Mouse (Mus musculus): ENCODE results near the gene Chchd4.

Chchd4 gene

GRCm38 (mm10) chr6:91472868-91473804, at the start of gene Chchd4, which contains the start of gene Tmem43:
Gene Chchd4, minus strand, starts transcription at chr6:91473546.
Gene Tmem43, plus strand, starts transcription at chr6:91473703.
- peak; percentile 98 for DNase-seq (ENCODE audit: low read depth, low spot score)

DNA sequence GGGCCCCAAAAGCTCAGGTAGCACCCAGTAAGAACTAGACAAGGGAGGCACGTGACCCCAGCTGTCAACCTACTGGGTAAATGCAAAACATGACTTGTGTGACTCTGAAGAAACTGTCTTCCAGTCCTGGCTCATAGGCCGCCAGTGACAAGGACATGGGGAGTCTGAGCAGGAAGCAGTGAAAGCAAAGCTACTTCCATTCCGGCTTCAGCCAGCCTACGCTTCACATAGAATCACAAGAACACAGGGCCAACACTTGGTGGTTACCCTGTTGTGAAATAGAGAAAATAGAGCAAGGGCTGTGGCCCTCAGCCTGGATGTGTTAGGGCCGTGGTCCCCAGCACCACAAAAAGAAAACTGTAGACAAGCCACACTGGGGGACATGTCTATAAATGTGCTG, 49.5 kb upstream of the Chchd4 start:
- DNase-seq (ENCODE audit: low read depth, low spot score): no peak

DNA sequence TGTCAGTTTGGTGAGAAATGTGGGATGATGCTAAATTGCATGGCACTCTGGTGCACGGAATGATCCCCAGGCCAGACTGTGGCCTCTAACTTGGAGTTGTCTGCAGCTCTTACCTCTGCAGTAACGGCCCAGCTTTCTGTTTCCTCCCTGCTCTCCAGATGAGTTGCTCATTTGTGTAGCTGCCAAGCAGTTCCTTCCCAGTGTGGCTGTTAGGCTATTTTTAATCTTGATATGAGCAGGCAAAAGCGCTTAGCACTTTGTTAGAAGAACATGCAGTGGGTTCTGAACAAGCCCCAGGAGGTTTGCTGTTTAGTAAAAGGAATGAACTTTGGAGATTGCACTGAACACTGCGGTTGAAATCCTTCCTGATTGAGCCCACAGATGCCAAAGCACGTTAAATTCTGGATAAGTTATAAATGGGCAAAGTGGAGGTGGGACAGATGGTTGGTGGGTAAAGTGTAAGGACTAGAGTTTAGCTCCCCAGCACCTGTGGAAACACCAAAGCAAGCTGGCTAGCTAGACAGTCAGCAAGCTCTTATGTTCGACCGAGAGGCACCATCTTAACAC, 45.2 kb upstream of the Chchd4 start:
- DNase-seq (ENCODE audit: low read depth, low spot score): no peak

DNA sequence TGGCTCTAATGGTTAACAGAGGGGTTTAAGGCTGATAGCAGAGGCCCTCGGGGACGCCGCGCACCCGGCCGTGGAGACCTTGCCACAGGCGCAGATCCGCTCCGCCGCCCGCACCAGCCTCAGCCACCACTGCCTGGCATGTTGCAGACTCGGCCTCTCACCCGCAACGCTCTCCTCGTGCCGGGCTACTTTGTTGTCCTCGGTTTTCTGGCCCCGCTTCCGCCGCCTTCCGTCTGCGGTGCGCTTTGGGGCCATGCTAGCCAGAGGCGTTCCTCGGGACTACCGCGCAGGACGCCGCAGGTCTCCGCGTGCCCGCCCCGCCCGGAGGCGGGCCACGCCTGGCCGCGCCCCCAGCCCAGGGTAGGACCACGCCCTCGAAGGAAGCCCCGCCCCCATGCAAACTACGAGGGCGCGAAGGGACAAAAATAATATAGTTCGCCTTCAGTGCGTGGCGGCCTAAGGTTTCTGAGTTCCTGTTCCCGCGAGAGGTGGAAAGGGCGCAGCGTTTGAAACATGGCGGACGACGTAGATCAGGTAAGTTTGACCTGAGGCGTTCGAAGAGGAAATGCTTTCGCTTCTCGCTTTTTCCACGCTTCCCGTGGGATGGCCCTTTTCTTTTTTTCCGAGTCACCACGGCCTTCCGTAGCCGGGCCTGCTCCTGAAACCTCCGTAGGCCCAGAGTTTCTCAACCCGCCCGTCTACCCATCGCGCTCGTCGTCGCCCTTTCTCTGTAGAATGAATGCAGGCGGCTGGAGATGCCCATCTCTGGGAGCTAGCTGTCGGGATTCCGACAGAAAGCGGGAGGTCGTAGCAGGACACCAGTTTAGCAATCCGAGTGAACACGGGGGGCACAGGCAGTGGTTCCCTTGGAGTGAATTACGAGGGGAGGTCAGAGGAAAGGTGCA, 42.5 kb upstream of the Chchd4 start, which contains the start of the genes Xpc and Lsm3:
TSS of gene Xpc (minus strand) at position 344 of the 905 bp plus-strand sequence.
TSS of gene Lsm3 (plus strand) at position 384 of the 905 bp plus-strand sequence.
- DNase-seq (ENCODE audit: low read depth, low spot score): peak; percentile 98

GRCm38 (mm10) chr6:91514737-91515362, 41.5 kb upstream of the Chchd4 start:
- DNase-seq (ENCODE audit: low read depth, low spot score): peak; percentile 37

DNA sequence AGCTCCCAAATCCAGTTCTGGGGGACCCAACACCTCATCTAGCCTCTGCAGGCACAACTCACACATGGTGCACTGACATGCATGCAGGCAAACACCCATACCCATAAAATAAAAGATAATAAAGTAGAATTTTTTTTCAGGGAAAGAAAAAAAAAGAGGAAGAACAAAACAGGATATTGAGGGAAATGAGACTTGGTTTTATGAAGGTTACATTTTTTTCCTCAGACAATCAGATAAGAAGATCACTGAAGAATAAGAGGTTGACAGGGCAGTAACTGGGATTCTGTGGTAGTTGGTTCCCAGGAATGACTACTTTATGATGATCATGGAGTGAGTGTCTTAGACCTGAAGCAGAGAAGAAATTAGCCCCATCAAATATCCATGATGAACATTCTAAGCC, 40.8 kb upstream of the Chchd4 start:
- DNase-seq (ENCODE audit: low read depth, low spot score): no peak

- DNase-seq (ENCODE audit: low read depth, low spot score): peak; percentile 40
Measured at GRCm38 (mm10) chr6:91510211-91510610, 36.9 kb upstream of the Chchd4 start.

DNA sequence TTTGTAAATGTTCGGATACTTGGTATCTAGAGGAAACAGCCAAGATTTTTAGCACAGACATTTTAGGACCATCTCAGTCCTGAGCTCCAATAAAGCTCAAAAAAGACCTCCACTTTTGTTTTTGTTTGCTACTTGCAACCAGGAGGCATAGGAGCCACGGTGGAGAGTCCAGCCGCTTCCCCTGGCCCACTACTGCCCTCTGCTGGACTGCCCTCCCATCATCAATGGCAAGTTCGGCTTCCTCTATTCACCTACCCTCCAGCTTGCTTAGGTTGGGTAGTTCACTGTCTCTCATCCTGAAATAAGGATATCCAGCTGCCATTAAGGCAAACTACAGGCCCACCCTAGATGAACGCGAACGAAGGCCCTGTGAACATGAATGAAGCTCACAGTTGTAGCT, 36.0 kb upstream of the Chchd4 start:
- DNase-seq (ENCODE audit: low read depth, low spot score): peak; percentile 85

DNA sequence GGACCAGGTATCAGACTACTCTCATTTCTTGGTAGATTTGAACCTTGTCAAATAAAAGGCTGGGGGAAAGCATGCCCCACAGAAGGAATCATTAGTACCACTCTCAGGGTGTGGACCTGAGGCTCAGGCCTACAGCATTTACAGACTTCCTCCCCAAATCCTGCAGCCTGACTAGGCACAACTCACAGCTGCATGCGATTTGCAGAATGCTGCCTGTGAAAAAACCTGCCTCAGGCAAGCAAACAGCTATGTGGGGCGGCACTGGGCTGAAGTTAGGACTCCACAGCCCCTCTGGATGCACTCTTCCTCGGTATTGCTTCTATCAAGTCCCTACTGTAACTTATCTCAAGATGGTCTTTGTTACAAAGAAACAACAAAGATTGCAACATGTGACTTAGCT, 34.7 kb upstream of the Chchd4 start:
- no peak for DNase-seq (ENCODE audit: low read depth, low spot score)

- peak; percentile 58 for DNase-seq (ENCODE audit: low read depth, low spot score)
Measured at GRCm38 (mm10) chr6:91506036-91506435, 32.7 kb upstream of the Chchd4 start.

DNA sequence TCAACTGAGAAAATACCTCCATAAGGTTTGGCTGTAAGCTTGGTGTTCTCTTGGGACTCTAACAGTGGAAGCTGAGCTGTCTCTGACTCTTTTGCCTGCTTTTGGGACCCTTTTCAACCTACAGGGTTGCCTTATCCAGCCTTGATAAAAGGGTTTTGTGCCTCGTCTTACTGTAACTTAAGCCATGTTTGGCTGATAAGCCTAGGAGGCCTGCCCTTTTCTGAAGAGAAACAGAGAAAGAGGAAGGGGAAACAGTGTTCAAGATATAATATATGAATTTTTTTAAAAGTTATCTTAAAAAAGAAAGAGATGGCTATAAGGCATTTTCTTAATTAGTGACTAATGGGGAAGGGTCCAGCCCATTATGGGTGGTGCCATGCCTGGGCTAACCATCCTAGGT, 30.0 kb upstream of the Chchd4 start:
- DNase-seq (ENCODE audit: low read depth, low spot score): no peak

GRCm38 (mm10) chr6:91494526-91494925, 21.2 kb upstream of the Chchd4 start:
- no peak for DNase-seq (ENCODE audit: low read depth, low spot score)

DNA sequence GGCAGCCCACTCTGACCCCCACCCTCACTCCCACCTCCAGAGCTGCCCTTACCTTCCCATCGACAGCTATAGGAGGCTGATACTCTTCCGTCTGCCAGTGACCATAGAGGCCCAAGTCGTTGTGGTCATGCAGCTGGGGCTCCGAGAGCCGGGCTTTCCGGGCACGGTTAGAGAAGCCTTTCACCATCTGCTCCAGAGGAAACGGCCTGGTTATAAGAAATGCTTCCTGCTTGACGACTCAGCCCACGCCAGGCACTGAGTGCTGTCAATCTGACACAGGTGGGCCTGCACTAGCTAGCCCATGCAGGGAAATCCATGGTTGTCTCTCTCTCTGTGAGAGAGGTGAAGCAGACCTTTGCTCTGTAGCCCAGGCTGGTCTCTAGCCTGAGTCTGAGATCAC, 19.7 kb upstream of the Chchd4 start:
- DNase-seq (ENCODE audit: low read depth, low spot score): no peak

DNA sequence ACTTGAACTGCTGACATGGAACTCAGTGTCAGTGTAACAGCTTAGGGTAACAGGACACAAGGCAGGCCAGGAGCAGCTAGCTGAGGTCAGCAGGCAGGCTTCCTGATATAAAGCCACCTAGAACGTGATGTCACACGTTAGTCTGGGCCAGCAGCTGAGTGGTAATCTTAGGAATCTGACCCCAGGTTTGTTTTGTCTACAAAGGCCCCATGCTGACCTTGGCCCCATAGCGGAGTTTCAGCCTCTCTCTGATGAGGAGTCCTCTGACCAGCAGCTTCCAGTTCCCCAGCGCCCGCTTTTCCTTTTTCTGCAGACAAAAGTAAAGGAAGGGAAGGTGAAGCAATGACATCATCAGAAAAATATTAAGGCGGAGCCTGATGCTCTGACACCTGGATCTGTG, 17.7 kb upstream of the Chchd4 start:
- no peak for DNase-seq (ENCODE audit: low read depth, low spot score)

GRCm38 (mm10) chr6:91489872-91490271, 16.5 kb upstream of the Chchd4 start:
- DNase-seq (ENCODE audit: low read depth, low spot score): no peak

- peak; percentile 12 for DNase-seq (ENCODE audit: low read depth, low spot score)
Measured at GRCm38 (mm10) chr6:91488496-91489212, 15.3 kb upstream of the Chchd4 start.

GRCm38 (mm10) chr6:91486736-91487453, 13.5 kb upstream of the Chchd4 start:
- no peak for DNase-seq (ENCODE audit: low read depth, low spot score)

- DNase-seq (ENCODE audit: low read depth, low spot score): no peak
Measured at GRCm38 (mm10) chr6:91483371-91483770, 10.0 kb upstream of the Chchd4 start.

GRCm38 (mm10) chr6:91476541-91476940, 3.2 kb upstream of the Chchd4 start:
- no peak for DNase-seq (ENCODE audit: low read depth, low spot score)
